Mouse (Mus musculus) liver, adult 2 months (tissue): ENCODE measurements at regions not wholly inside any gene's neighbourhood (a gene's known extent, or its start where the extent isn't known, plus 50 kb on each side); places are given as distances from the start of the nearest gene placed in this dataset.
"Not testable (repeated sequence)": the region's sequence is repeated elsewhere in the genome, so short reads cannot be mapped to it uniquely, and the experiment has no call there.

Experiments used
- DNase-seq: peaks from one replicate; pipeline ENCODE4 v3.0.0-alpha.2; 2011; ENCODE audit warnings: low read depth, low spot score; ENCODE audit errors: extremely low read depth
- H3K27ac ChIP-seq: fragments of 200-500 bp; replicated peaks from 2 replicates; pipeline ENCODE4 v1.5.1; 2012; ENCODE audit warnings: low read depth, mild to moderate bottlenecking, control low read depth, inconsistent platforms, low read length; ENCODE audit not compliant: insufficient read depth
- H3K27me3 ChIP-seq: fragments of 200-500 bp; 2 replicates; pipeline ENCODE4 v1.6.1; 2012; ENCODE audit warnings: mild to moderate bottlenecking, moderate library complexity, low read length, inconsistent platforms; ENCODE audit not compliant: control insufficient read depth, insufficient read depth
- H3K36me3 ChIP-seq: fragments of 200-500 bp; 2 replicates; pipeline ENCODE4 v1.6.1; 2012; ENCODE audit warnings: low read length, inconsistent platforms; ENCODE audit not compliant: control insufficient read depth, insufficient read depth
- H3K4me1 ChIP-seq: fragments of 200-500 bp; 2 replicates; pipeline ENCODE4 v1.6.1; 2011; ENCODE audit warnings: low read length; ENCODE audit not compliant: control insufficient read depth, insufficient read depth
- H3K4me3 ChIP-seq: fragments of 200-500 bp; 2 replicates; pipeline ENCODE4 v1.5.1; 2011; ENCODE audit warnings: low read depth, mild to moderate bottlenecking, control low read depth, low read length, moderate library complexity; ENCODE audit not compliant: insufficient read depth
- H3K79me2 ChIP-seq: fragments of 200-500 bp; 2 replicates; pipeline ENCODE4 v1.6.1; 2012; ENCODE audit warnings: inconsistent platforms, mild to moderate bottlenecking, low read length, moderate library complexity; ENCODE audit not compliant: control insufficient read depth, insufficient read depth
- H3K9ac ChIP-seq: fragments of 200-500 bp; 2 replicates; pipeline ENCODE4 v1.6.1; 2012; ENCODE audit warnings: low read depth, mild to moderate bottlenecking, control low read depth, inconsistent platforms, low read length
- CTCF ChIP-seq: fragments of 200-500 bp; IDR thresholded peaks from 2 replicates; pipeline ENCODE4 v1.5.1; 2011; ENCODE audit warnings: low read depth, low read length, control low read depth
- POLR2A ChIP-seq: fragments of 200-500 bp; IDR thresholded peaks from 2 replicates; pipeline ENCODE4 v1.6.1; 2011; ENCODE audit warnings: low read length, control low read depth; ENCODE audit not compliant: insufficient read depth; ENCODE audit errors: extremely low read depth
- WGBS: fragments of 180-500 bp; shearing (Covaris S2); methylation state at CpG from one replicate; pipeline ENCODE4 v1.1.7; 2018; 5-methylcytosine and 5-hydroxymethylcytosine counted together

DNA sequence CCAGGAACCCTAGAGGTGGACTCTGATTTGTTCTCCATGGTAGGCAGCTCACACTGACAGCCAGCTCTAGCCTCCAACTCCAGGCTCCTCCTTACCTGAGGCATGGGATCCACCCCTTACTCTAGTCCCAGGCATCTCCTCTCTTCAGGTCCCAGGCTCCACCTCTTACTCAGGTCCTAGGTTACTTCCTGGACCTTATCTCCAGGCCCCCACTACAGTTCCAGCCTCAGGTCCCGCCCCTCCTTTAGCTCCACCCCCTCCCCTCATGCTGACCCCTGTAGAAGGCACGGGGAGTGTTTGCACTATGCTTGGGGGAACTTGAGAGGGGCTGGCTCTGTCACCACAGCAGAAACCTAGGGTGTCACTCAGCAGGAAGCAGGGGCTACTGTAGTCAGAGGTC lies 399.2 kb downstream of the Ptpru start:
- no peak for DNase-seq
- Histone ChIP-seq H3K4me1 (no peaks in the 10 kb centered on the region), H3K9ac (no peak overlapping the region), H3K4me3 (no peak overlapping the region), H3K27ac (no peak overlapping the region), H3K79me2 (no peaks in the 10 kb centered on the region), H3K27me3 (no peaks in the 10 kb centered on the region), H3K36me3 (no peaks in the 10 kb centered on the region)
- TF ChIP-seq CTCF (no peak), POLR2A (no peak)
- 3% methylated on average over 2 of the region's 2 CpGs for WGBS

DNA sequence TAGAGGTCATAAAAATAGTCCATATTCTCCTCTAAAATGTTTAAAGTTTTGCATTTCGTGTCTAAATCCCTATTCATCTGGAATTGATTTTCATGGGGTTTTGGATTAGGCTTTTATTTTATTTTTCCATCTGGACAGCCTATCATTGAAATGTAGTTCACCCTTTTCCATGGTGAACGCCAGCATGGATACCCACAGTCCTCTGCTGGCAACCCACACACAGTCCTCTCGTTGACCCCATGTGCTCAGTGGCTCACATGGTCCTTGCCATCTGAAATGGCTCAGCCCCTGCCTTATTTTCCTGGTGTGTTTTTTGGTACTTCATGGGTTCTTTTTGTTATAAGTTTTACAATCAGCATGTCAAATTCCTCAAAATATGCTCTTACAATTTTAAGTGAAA lies 397.2 kb downstream of the Ptpru start:
- H3K27me3 ChIP-seq = no peaks in the 10 kb centered on the region
- H3K4me1 ChIP-seq = no peaks in the 10 kb centered on the region
- no peaks in the 10 kb centered on the region for H3K36me3 ChIP-seq
- H3K9ac ChIP-seq = no peak overlapping the region
- no peak overlapping the region for H3K4me3 ChIP-seq
- DNase-seq = no peak
- TF ChIP-seq CTCF = no peak
- no peak for TF ChIP-seq POLR2A
- 78% methylated on average over 3 of the region's 3 CpGs for WGBS
- H3K27ac ChIP-seq = no peak overlapping the region
- no peaks in the 10 kb centered on the region for H3K79me2 ChIP-seq

DNA sequence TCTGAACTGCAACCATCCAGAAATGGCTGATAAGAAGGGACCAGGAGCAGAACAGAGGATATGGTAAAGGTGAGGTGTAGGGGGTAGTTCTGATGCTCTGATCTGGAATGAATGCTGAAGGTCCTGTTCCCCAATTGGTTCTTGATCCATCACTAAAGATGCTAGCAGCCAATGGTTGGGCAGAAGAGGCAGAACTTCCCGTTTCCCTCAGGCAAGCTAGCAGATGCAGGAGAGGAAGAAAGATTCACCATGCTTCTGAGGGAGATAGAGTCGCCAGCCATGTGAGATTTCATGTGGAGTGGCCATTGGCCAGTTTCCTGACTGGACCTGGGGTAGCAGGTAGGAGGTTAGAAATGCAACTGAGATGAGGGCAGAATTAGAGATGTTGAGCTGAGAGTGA lies 394.6 kb downstream of the Ptpru start:
- DNase-seq = no peak
- Histone ChIP-seq H3K4me3 (no peak overlapping the region), H3K4me1 (no peaks in the 10 kb centered on the region), H3K79me2 (no peaks in the 10 kb centered on the region), H3K9ac (no peak overlapping the region), H3K36me3 (no peaks in the 10 kb centered on the region), H3K27me3 (no peaks in the 10 kb centered on the region), H3K27ac (no peak overlapping the region)
- TF ChIP-seq CTCF = no peak
- TF ChIP-seq POLR2A = no peak
- WGBS = 67% methylated on average over 2 of the region's 2 CpGs

DNA sequence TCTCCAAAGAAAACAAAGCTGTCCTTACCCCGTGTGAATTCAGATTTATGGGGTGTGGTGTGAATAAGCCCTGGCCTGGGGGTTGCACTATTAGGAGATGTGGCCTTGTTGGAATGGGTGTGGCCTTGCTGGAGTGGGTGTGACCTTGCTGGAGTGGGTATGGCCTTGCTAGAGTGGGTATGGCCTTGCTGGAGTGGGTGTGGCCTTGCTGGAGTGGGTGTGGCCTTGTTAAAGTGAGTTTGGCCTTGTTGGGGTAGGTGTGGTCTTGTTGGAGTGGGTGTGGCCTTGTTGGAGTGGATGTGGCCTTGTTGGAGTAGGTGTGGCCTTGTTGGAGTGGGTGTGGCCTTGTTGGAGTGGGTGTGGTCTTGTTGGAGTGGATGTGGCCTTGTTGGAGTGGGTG lies 387.8 kb downstream of the Ptpru start:
- not testable (repeated sequence) for H3K9ac ChIP-seq, DNase-seq, H3K4me1 ChIP-seq, H3K79me2 ChIP-seq, H3K4me3 ChIP-seq, H3K36me3 ChIP-seq, H3K27ac ChIP-seq, H3K27me3 ChIP-seq
- WGBS = 63% methylated on average over 1 of the region's 1 CpGs

DNA sequence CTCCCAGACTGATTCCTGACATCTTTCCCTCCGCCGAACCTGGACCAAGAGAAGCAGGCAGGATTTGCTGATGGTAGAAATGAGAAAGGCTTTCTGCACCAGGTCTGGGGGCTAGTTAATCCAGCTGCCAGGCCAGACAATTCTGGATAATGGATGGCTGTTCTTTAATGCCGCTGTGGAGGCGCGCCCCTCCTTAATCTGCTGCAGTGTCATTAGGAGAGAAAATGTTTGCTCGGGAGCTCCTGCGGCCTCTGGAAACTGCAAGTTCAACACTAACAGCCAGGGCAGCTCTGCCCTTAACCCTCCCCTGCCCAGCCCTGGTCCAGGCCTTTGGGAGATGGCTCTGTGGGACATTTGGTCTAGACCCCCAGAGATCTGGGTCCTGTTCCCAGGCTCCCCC lies 380.5 kb downstream of the Ptpru start:
- no peak for DNase-seq
- Histone ChIP-seq H3K36me3 (no peaks in the 10 kb centered on the region), H3K4me3 (no peak overlapping the region), H3K27ac (no peak overlapping the region), H3K9ac (no peak overlapping the region), H3K4me1 (no peaks in the 10 kb centered on the region), H3K79me2 (no peaks in the 10 kb centered on the region), H3K27me3 (no peaks in the 10 kb centered on the region)
- WGBS = 26% methylated on average over 7 of the region's 7 CpGs
- TF ChIP-seq POLR2A = no peak
- TF ChIP-seq CTCF = no peak

DNA sequence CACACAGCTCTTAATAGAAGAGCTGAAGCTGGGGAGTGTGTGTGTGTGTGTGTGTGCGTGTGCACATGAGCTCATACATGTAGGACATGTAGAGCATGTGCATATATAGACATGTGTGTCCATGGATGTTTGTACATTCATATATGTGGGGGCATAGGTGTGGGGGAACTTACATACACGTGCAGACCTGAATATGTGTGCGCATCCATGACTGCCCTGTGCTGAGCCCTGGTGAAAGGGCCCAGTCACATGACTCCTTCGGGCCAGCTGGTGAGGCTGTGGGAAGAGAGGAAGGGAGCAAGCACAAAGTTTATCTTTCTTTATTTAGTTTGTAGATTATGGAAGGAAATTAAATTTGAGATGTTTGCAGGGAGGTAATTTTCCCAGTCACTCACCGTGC lies 378.3 kb downstream of the Ptpru start:
- Histone ChIP-seq H3K36me3 (no peaks in the 10 kb centered on the region), H3K79me2 (no peaks in the 10 kb centered on the region), H3K4me3 (no peak overlapping the region), H3K4me1 (no peaks in the 10 kb centered on the region), H3K27me3 (no peaks in the 10 kb centered on the region), H3K27ac (no peak overlapping the region), H3K9ac (no peak overlapping the region)
- TF ChIP-seq POLR2A (no peak), CTCF (no peak)
- DNase-seq = no peak
- WGBS = 63% methylated on average over 5 of the region's 5 CpGs

DNA sequence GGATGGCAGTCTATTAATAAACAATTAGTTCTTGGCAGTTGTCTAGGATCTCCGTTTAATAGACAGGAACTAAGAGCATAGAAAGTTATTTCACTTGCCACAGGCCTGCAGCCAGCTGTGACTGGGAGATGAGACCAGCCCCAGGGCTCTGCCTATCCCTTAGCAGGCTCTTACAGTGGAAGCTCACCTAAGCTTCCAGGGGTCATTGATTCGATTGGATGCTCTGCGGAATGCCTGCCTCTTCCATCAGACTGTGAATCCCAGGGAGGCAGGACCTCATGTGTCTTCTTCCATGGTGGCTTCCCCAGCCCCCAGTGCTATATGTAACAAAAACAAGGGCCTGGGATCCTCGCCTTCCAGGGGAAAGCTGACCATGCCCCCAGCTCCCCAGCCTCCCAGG lies 376.8 kb downstream of the Ptpru start:
- H3K36me3 ChIP-seq = no peaks in the 10 kb centered on the region
- DNase-seq = no peak
- H3K27ac ChIP-seq = no peak overlapping the region
- WGBS = 48% methylated on average over 4 of the region's 4 CpGs
- no peaks in the 10 kb centered on the region for H3K79me2 ChIP-seq
- no peak overlapping the region for H3K4me3 ChIP-seq
- no peaks in the 10 kb centered on the region for H3K4me1 ChIP-seq
- TF ChIP-seq CTCF (no peak), POLR2A (no peak)
- no peak overlapping the region for H3K9ac ChIP-seq
- H3K27me3 ChIP-seq = no peaks in the 10 kb centered on the region
